Mouse (Mus musculus): Measurements from ENCODE around the gene Stard9.
"Not testable (repeated sequence)": the region's sequence is repeated elsewhere in the genome, so short reads cannot be mapped to it uniquely, and the experiment has no call there.

The Stard9 gene

GRCm38 (mm10) chr2:120655905-120656304 is 27.0 kb downstream of the Stard9 start:
- DNase-seq: no peak

GRCm38 (mm10) chr2:120656711-120657110 is 27.8 kb downstream of the Stard9 start:
- DNase-seq: no peak

DNA sequence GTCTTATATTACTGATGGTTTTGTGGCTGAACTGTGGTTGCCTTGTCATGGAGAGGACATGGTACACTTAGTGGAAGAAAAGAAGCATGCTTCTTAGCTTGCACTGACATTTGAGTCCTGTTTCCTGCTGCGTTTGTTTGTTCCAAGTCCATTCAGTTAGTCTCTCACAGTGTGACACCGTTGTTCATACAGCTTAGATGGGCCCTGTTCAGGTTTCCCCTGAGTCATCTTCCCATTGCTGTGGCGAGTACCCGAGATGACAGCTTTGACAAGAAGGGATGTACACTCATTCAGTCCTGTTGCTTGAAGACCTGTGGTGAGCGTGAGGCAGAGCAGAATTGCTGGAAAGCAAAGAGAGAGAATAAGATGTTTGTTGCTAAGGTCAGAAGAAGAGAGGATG is 29.6 kb downstream of the Stard9 start:
- no peak for DNase-seq

DNA sequence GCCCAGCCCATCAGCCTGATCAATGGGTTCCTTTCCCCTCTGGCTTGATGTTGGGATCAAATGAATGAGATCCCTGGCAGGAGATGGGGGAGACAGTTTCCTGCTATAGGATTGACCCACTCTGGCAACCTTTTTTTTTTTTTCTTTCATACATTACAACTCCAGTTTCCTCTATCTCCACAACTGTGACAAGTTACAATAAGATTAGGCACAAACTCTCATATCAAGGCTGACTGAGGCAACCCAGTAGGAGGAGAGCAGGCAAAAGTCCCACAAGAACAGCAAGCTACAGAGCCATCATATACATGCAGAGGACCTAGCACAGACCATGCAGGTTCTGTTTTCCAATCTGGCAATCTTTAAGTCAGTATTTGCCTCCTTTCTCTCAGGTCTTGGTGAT is 30.4 kb downstream of the Stard9 start:
- no peak for DNase-seq

- DNase-seq: peak; percentile 48
Observed at GRCm38 (mm10) chr2:120660486-120661078, 31.7 kb downstream of the Stard9 start.

- no peak for DNase-seq
Observed at GRCm38 (mm10) chr2:120662766-120663165, 33.8 kb downstream of the Stard9 start.

DNA sequence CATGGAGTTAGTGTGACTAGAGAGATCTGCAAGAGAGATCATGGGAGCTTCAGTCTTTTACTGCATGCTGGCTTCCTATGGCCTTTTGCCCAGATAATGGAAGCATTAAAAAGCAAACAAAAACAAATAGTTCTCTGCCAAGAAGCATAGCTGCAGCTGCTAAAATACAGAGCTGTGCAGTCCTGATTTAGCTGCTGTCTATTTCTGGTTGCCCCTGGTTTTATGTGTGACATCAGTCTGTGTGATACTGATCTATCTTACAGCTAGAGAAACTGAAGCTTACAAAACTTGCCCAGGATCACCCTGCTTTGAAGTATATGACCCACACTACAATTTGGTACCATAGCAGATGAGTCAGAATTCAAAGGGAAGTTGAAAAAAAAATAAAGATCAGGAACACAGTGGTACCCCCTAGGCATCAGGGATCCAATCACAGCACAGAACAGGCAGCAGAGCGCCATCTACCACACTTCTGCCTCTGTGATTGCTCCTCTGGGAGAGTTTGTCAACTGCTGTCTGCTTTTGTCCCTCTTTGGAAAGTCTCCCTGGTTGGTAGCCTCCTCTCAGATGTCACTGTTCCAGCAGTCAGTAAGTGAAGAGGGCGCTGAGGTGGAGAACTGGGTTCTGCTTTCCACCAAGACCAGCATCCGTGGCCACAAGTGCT is 34.7 kb downstream of the Stard9 start:
- peak; percentile 47 for DNase-seq

GRCm38 (mm10) chr2:120667446-120667845 is 38.5 kb downstream of the Stard9 start:
- DNase-seq: no peak

DNA sequence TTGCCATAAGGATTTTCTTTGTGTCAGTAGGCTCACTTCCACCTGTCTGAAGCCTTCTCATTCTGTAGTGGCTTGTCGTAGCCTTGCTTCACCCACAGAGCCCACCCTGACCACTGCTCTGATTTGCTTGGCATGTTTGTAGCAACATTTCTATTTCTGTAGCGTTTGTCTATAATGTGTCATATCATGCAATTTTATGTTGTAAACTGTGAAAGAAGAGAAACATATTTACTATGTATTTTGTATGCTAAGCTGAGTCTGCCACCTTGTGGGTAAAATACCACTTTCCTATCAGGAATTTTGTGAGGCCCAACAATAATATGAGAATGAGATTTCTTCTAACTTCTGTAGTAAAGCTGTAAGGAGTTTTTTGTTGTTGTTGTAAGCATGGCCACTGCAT is 41.3 kb downstream of the Stard9 start:
- peak; percentile 18 for DNase-seq

GRCm38 (mm10) chr2:120681151-120681550 is 52.2 kb downstream of the Stard9 start:
- not testable (repeated sequence) for DNase-seq

- no peak for DNase-seq
Observed at GRCm38 (mm10) chr2:120697767-120698166, 68.8 kb downstream of the Stard9 start.

GRCm38 (mm10) chr2:120700379-120700885 is 71.5 kb downstream of the Stard9 start:
- no peak for DNase-seq

DNA sequence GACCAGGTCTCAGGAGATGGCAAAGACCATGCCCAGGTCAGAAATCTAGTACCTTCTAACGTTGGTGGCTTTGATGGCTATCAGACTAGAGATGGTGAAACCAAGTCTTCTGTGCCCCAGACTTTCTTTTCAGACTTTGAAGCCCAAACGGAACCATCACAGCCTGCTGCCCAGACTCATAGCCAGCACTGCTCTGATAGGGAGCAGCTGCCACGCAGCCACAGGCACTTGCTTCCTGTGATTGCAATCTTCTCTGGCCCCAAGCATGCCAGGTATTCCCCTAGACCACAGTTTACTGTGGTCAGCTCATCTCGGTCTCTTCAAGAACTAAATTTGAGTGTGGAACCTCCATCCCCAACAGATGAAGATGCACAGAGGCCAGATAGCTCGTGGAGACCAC is 73.8 kb downstream of the Stard9 start:
- no peak for DNase-seq

GRCm38 (mm10) chr2:120707041-120707440 is 78.1 kb downstream of the Stard9 start:
- no peak for DNase-seq

DNA sequence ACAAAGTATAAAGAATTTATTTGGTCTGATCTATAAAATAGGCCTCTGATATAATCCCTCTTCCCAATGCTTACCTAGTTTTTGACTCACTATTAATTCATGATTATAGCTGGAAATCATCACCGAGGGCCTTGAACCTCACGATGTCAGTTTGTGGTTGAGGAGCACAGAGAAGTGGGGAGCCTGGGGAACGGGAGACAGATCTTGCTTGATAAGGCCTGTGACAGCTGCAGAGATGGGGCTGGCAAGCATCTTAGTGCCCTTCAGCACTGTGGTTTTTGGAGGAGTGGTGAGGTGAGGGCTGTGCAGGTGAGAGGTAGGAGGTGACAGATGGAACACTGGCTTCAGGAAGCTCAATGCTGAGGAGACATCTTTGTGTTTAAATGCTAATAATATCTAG is 81.2 kb downstream of the Stard9 start:
- DNase-seq: no peak

DNA sequence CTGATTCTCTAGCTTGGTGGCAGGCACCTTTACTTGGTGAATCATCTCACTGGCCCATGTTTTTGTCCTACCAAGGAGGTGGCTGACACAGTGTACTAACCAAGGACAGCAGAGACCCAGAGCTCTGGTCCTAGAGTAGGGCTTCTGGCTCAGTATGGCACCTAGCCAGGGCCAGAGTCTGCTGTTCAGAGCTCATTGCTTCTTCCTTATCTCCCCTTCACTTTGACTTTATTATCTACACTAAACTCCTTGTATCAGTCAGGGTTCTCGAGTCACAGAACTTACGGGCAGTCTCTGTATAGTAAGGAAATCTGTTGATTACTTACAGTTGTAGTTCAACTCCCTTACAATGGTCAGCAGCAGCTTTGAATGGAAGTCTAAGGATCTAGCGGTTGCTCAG is 82.0 kb downstream of the Stard9 start:
- no peak for DNase-seq

- DNase-seq: no peak
Observed at GRCm38 (mm10) chr2:120713441-120713840, 84.5 kb downstream of the Stard9 start.

- no peak for DNase-seq
Observed at GRCm38 (mm10) chr2:120718496-120718895, 89.6 kb downstream of the Stard9 start.

DNA sequence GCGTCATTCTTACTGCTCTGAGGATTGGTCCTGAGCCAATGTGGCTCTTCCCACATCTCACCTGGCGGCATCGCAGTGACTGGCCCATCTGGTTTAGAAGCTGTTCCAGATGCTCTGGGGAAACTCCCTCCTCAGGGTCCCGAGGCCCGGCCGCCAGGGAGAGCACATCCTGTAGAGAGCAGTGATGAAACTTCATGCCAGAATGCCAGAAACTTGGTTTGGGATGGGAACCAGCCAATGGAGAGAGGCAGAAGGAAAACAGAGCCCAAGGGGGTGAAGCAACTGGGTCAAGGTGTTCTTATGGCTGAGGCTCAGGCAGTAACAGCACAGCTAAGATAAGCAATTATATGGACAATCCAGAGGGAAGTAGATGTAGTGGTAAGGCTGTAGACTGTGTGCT is 91.9 kb downstream of the Stard9 start:
- DNase-seq: no peak

DNA sequence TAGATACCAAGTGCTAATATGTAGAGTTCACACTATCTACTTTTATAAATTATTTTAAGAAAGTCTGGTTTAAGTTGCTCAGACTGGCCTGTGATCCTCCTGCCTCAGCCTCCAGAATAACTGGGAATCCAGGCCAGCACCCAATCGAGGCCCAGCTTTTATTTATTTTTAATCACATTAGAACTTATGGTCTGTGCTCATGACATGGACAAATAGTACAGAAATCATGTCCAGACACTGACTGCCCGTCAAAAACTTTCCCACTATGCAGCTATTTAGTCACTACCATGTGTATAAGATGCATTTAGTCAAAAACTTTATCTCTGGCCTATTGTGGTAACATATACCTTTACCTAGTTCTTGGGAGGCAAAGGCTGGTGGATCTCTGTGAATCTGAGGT is 93.0 kb downstream of the Stard9 start:
- DNase-seq: no peak

DNA sequence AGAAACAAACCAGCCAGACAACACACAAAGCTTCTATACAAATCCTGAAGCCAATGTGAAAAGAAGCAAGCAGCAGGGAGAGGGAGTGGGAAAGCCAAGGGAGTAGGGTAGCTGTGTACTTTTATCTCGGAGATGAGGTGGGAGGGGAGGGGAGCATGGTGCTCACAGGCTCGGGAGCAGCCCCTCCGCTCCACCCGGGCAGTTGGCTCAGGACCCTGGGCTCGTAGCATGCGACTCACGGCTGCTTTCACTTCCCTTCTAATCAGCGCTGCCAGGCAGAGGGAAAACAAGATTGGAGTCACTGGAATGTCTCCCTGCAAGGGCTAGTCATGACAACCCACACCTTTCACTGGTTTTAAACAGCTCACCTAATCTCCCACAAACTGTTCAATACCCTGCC is 93.6 kb downstream of the Stard9 start:
- no peak for DNase-seq

- DNase-seq: peak; percentile 19
Observed at GRCm38 (mm10) chr2:120723621-120724020, 94.7 kb downstream of the Stard9 start.

DNA sequence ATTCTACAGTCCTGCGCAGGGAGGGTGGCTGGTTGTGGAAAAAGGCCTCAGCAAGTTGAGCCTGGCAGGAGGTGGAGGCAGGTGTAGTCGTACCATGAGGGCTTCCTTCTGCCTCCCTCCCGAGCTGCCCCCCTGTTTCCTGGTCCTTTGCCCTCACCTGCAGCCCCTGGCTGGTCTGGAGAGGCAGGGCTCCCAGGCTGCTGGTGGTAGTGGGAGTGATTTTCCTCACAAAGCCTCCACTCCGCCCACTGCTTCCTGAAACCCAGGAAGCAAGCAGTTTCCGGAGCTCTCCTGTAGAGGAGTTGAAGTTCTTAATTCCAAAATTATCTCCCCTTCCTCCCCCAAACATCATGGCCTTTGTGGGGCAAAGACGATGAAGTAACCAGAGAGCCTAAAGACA is 95.3 kb downstream of the Stard9 start:
- no peak for DNase-seq

DNA sequence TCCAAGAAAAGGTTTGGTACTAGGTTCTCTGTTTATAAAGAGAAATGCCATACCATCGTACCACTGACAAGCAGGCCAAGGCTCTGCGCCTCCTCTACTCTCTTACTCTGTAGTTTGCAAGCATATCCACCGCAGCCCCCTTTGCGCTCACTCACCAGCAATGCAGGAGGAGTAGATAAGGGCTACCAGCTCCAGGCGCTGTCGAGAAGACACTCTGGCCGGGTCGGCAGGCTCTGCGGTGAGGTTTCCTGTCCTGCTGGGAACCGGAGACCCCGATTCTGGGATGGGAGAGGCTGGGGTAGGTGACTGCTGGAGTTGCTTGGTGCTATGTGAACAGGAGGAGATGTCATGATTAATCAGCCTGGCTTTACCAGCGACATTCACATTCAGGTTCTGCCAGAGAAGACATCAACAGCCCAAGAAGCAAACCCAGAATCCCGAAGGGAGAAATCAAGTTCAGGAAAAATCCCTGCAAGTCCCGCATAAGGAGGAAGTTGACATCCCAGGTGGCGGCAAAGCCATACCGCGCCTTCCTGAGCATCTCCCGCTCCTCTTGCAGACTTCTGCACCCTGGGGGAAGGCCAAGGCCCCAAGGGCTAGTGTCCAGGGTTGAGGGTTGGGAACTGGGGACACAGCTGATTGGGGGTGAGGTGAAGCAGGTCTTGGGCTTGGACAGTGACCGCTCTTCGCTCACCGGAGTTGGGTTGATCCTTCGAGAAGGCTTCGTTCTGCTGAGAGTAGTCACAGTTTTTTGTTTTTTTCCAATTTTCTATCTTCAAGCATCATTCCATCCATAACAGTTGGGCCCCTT is 101.1 kb downstream of the Stard9 start:
- DNase-seq: no peak

Measured in lung, postnatal 10 days (tissue).